Comparison of ENCODE assay signal across 9 mouse cellular contexts in genomic region chr1:52951146-52951868, GRCm38 (mm10).
DNase-seq lines count a peak whose midpoint lies in the region; ATAC-seq lines count a peak whose summit lies in the region.
"Had no signal": no experiment of that assay in that cellular context is flagged by ENCODE, and none has a peak within 500 bp of the region (broad histone marks: within the 10 kb centered on the region; RNA-seq: fewer than 3 reads in every experiment).

No protein-coding gene starts in this region.

- peaks cover 14% of the 10 kb centered on the region; the same call in 1 of the 2 replicates for H3K4me1 ChIP-seq in liver, embryonic 12.5 days

- no peak overlapping the region for H3K4me3 ChIP-seq in liver, embryonic 12.5 days

- H3K4me2 ChIP-seq in liver, embryonic 12.5 days, result peak overlapping the region; percentile 80

- ATAC-seq in frontal cortex, adult (ENCODE audit: low TSS enrichment), result peak; percentile 22; the same call in 1 of the 2 replicates
- peak; percentile 61 for ATAC-seq in liver, embryonic 12.5 days

- peaks cover 24% of the 10 kb centered on the region; the same call in 1 of the 2 replicates for H3K27me3 ChIP-seq in liver, embryonic 12.5 days (replicated peaks)

- WGBS in liver, embryonic 12.5 days (ENCODE audit: insufficient replicate concordance), result 27% methylated on average over 5 of the region's 5 CpGs

- H3K27ac ChIP-seq in liver, embryonic 12.5 days, result no peak overlapping the region

- H3K9ac ChIP-seq in liver, embryonic 12.5 days, result no peak overlapping the region

- H3K36me3 ChIP-seq in liver, embryonic 12.5 days, result no peaks in the 10 kb centered on the region
- H3K36me3 ChIP-seq: G1E had no signal

- DNase-seq in frontal cortex, postnatal 10 days (ENCODE audit: low spot score in 2 of 2), result no peak
- peak; percentile 35 for DNase-seq in 3T3-L1 (ENCODE audit: low read depth, low spot score)
- DNase-seq in cerebellum, adult 8-10 months, result peak; percentile 29
- DNase-seq in gastrocnemius, postnatal 10 days, result no peak
- no peak for DNase-seq in left cerebral cortex, postnatal 25 days (ENCODE audit: low spot score in 2 of 2)
- DNase-seq in heart, postnatal 14 days, result no peak

- no peaks in the 10 kb centered on the region for H3K9me3 ChIP-seq in liver, embryonic 12.5 days (replicated peaks)
- H3K9me3 ChIP-seq: G1E had no signal

- intact Hi-C loops in left cerebral cortex, postnatal 25 days (cut with DNase I), result loop anchor here (10.0 kb wide), 2 partner anchors 317 to 323 kb away; partner anchors contain the start of gene Nemp2
- intact Hi-C loops in heart, postnatal 14 days (cut with DNase I), result loop anchor here (5.0 kb wide), 1 partner anchor 304 kb away; no protein-coding TSS in a partner anchor

Comparison
In these comparisons a context has a peak if more than half of its experiments do, and no peak if none do; other contexts are left out.
1. DNase-seq: peak in 3T3-L1 (single experiment) and cerebellum, adult 8-10 months (single experiment); none in frontal cortex, postnatal 10 days (0 of 2), gastrocnemius, postnatal 10 days (single experiment), left cerebral cortex, postnatal 25 days (0 of 2) and heart, postnatal 14 days (0 of 2).